ENCODE assay signal across 23 mouse cellular contexts in the genomic region with DNA sequence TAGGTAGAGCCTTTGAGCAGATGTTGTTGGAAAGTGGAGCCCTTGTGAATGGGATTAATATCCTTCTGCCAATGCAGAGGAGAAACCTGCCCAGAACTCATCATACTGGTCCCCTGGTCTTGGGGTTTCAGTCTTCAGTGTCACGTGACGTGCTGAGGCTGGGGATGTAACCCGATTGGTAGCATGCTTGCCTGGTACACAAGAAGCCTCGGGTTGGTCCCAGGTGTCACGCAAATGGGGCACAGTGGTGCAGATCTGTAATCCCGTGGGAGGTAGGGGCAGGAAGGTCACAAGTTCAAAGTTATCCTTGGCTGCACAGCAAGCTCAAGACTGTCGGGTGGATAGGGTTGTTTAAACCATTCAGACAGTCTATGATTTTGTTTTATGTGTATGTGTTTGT. TPM values are rescaled to one million over a fixed set of nuclear protein-coding genes. Genes with fewer than 3 reads are reported as not detected.
DNase-seq lines count a peak whose midpoint lies in the region; ATAC-seq and TF ChIP-seq lines count a peak whose summit lies in the region.
"Had no signal": no experiment of that assay in that cellular context is flagged by ENCODE, and none has a peak within 500 bp of the region (broad histone marks: within the 10 kb centered on the region; RNA-seq: fewer than 3 reads in every experiment).

No protein-coding gene starts in this region.

- no peak overlapping the region for H3K4me3 ChIP-seq in spleen, adult 2 months (ENCODE audit: extremely low read depth, insufficient read depth, insufficient read length)
- H3K4me3 ChIP-seq: embryonic facial prominence, embryonic 15.5 days; erythroblast, embryonic 14.5 days; forebrain, embryonic 10.5 days; heart, adult 2 months; heart, embryonic 15.5 days; hindbrain, embryonic 13.5 days had no signal

- 0 out of 2 replicates have a peak, but pooled peaks have one; percentile 21 for ATAC-seq in monocyte, adult 5-6 weeks (replicated peaks; ENCODE audit: insufficient number of reproducible peaks, low FRiP score, low TSS enrichment, poor library complexity, severe bottlenecking)
- ATAC-seq: activated CD4-positive, CD25-positive, alpha-beta regulatory T cell, adult 4 months; forebrain, embryonic 14.5 days; Patski had no signal

- TF ChIP-seq CTCF in spleen, adult 2 months (IDR thresholded peaks at IDR 0.05; ENCODE audit: extremely low read depth, insufficient read depth, insufficient read length, insufficient replicate concordance): no peak

- peak; percentile 81 to 85 for DNase-seq in B cell, adult 2 months
- peak; percentile 77 to 82 for DNase-seq in spleen, adult 2 months (ENCODE audit: low read depth in 1 of 2, low spot score in 2 of 2)
- peak; percentile 54 to 73 for DNase-seq in spleen, postnatal 4 days (ENCODE audit: low spot score in 2 of 2)
- no peak for DNase-seq in gastrocnemius, postnatal 4 days (ENCODE audit: low spot score in 2 of 2)
- no peak for DNase-seq in gastrocnemius, adult 8-10 months (ENCODE audit: low spot score in 2 of 2)
- no peak for DNase-seq in adrenal gland, postnatal 4 days (ENCODE audit: low spot score in 2 of 2)
- DNase-seq: adrenal gland, postnatal 14 days; cerebellum, adult 11 months; cerebellum, adult 8-10 months; cerebellum, postnatal 14 days; embryo, embryonic 11 days; gastrocnemius, postnatal 10 days; heart, postnatal 14 days had no signal

- WGBS in spleen, adult 2 months: 41% methylated on average over 7 of the region's 7 CpGs

- H3K36me3 ChIP-seq in spleen, adult 2 months (ENCODE audit: control insufficient read depth, insufficient read depth, low read length): no peaks in the 10 kb centered on the region
- H3K36me3 ChIP-seq: embryonic facial prominence, embryonic 15.5 days; forebrain, embryonic 10.5 days; heart, embryonic 15.5 days; hindbrain, embryonic 13.5 days had no signal

- peaks cover 28% of the 10 kb centered on the region for H3K4me1 ChIP-seq in spleen, adult 2 months (ENCODE audit: control insufficient read depth, insufficient read depth, insufficient read length)
- H3K4me1 ChIP-seq: embryonic facial prominence, embryonic 15.5 days; hindbrain, embryonic 13.5 days had no signal

- H3K27me3 ChIP-seq in spleen, adult 2 months (ENCODE audit: control insufficient read depth, insufficient read depth, low read length): no peaks in the 10 kb centered on the region
- H3K27me3 ChIP-seq: embryonic facial prominence, embryonic 15.5 days; heart, embryonic 15.5 days; hindbrain, embryonic 13.5 days; Patski had no signal

- TF ChIP-seq POLR2A in spleen, adult 2 months (IDR thresholded peaks at IDR 0.05; ENCODE audit: low read depth, low read length): no peak

- no peak overlapping the region for H3K27ac ChIP-seq in spleen, adult 2 months (ENCODE audit: insufficient read depth, low read length)
- H3K27ac ChIP-seq: embryonic facial prominence, embryonic 15.5 days; heart, adult 2 months; heart, embryonic 15.5 days; hindbrain, embryonic 13.5 days had no signal

RNA-seq across cellular contexts. Expression of gene Chst11, which starts 20.8 kb away (rescaled TPM):
- 9.0 to 18.3 TPM (median 9.7 TPM) in 3 replicates for total RNA-seq in monocyte, adult 5-6 weeks (2017)
- 9.2 and 13.6 TPM in 2 replicates for polyA plus RNA-seq in spleen, adult 2 months (2012; rRNA removed)
- 1 to 10 TPM; 2.3 to 2.6 TPM for total RNA-seq in gastrocnemius, postnatal 4 days (2021)
- total RNA-seq in gastrocnemius, adult 8-10 months (2022): 1 to 10 TPM in 3 of 4 experiments, under 1 TPM in 1; 0.61 to 1.5 (median 1.2) TPM
- total RNA-seq in adrenal gland, postnatal 4 days (2021): 10 to 100 TPM; 27.7 to 33.0 TPM

Comparison
In these comparisons a context has a peak if more than half of its experiments do, and no peak if none do; other contexts are left out.
1. DNase-seq: peak in B cell, adult 2 months (2 of 2), spleen, adult 2 months (2 of 2) and spleen, postnatal 4 days (2 of 2); none in gastrocnemius, postnatal 4 days (0 of 2), gastrocnemius, adult 8-10 months (0 of 2) and adrenal gland, postnatal 4 days (0 of 2).